Mouse (Mus musculus) C3H10T1/2 (cell line): ENCODE measurements around the gene 1700069L16Rik. TPM values are rescaled to one million over a fixed set of nuclear protein-coding genes. Genes with fewer than 3 reads are reported as not detected.

Experiments
- polyA plus RNA-seq, 2 experiments: library from polyadenylated mRNA; unstranded; fragments of >200 nt; fragmentation: generic; extraction: Trizol; gene quantifications; one replicate each; pipeline ENCODE4 v1.2.1; 2012; ENCODE audit warnings: missing spikeins in 2 of 2

Gene 1700069L16Rik
- polyA plus RNA-seq: not detected

DNA sequence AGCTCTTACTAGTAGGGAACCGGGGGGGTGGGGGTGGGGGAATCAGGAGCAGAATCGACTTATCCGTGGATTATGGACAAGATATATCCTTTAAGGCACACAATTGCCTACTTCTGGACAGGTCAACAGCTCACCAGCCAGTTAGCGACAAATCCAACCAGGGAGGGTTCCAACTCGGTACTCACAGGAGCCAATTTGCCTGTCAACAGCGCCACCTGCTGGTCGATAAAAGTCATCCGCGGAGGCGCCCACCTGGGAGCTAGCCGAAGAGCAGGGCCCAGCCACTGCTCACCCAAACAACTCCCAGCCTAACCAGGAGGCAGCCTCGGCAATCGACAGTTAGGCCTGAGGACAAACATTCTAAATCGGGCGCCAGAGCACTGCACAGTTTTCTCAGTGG lies at the start of gene 1700069L16Rik:
Gene 1700069L16Rik (minus strand): TSS at position 327 of the 400 bp plus-strand sequence.

DNA sequence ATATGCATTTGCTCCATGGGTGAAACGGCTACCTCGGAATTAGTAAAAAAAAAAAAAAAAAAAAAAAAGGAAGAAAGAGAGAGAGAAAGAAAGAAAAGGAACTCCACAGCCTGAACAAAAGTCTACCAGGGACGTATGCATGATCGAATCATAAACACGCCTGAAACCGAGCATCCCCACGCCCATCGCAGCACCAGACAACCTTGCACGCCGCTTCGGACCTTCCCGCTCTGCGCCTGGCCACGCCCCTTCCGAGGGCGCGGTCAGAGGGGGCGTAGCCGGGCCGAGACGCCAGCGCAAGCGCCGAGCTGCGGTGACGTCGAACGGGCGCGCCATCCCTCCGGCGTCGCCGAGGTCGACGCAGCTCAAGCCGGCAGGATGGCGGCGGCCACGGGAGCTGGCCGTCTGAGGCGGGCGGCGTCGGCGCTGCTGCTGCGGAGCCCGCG lies 47.9 kb upstream of the 1700069L16Rik start, which contains the start of the genes Sart3 and Iscu:
Gene Sart3 (minus strand): TSS at position 61 of the 446 bp plus-strand sequence.
Gene Iscu (plus strand): TSS at position 299 of the 446 bp plus-strand sequence.

DNA sequence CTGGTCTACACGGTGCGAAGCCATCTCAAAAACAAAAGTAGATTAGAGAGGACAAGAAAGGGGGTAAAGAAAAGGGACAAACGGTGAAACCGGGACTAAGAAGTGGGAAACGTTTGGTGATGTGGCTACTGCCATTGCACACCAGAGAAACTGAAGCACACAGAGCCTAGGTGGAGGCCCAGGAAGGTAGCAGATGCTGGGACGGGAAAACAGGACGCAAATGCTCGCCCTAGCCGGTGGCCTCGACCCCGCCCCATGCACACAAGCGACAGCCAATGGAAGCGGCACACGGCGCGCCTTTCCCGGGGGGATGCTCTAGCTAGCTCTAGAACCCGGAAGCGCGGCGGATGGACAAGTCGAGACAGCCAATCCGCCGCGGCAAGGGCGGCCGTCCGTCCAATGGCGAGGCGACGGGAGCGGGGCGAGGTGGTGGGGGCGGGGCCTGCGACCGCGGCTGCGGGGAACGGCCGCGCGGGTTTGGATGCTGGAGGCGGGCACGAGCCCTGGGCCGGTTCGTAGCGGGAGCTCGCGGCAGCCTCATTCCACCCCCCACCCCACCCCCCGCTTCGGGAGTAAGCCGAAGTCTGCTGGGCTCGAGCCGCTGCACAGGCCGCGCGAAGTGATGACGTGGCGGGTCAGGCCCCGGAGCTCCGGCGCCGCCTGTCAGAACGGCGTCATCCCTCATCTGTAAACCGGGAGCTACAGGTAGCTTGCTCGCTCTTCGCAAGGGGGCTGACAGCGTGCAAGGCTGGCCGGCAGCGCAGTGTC lies 11.0 kb upstream of the 1700069L16Rik start, which contains the start of gene Ficd:
Gene Ficd (plus strand): TSS at position 459 of the 768 bp plus-strand sequence.

DNA sequence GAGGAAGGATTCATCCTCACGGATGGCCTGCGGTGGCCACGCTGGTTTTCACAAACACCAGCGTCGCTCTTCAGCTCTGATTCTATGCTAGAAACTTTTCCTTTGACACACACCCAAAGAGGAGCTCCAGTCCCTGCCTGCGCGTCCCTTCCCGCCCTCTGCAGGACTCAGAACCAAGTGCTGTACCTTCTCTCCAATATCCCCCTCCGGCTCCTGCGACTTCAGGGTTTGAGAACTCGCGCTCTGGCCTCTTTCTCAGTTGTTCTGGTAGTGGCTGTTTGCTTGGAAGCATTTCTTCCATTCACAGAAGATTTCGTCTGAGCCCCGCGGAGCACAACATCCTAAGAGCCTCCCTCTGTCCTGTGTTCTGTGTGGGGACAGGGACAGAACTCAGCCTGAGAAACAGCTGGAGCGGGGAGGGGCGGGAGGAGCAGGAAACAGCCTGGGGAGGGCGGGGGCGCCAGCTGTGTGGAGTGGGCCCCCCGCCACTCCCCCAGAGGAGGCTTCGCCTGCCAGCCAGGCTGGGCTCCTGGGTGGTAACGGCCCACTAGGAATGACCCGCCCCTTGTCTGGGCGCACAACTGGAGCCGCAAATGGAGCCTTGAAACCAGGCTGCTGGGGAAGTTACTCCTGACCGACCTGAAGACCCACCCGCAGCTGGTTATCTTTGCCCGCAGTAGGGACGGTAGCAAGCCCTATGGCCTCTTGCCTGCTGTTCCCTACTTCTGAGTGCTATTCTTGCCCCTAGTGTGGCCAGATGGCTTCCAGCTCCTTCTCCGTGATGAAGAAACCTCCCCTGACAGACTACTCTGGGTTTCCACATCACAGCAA lies 74.3 kb downstream of the 1700069L16Rik start, which contains the start of gene Cmklr1:
Gene Cmklr1 (minus strand): TSS at position 392 of the 831 bp plus-strand sequence.

Other genes with a start within 250 kb of the 1700069L16Rik start
- under 1 TPM in 1 of 2 experiments, not detected in 1; 0.13 TPM for gene Wscd2, start 234.4 kb downstream of the 1700069L16Rik start, polyA plus RNA-seq
- gene Cmklr1, start 74.3 kb downstream of the 1700069L16Rik start, polyA plus RNA-seq: 10 to 100 TPM in 1 of 2 experiments, 1 to 10 TPM in 1; 2.7 to 12.4 TPM
- gene Ficd, start 11.0 kb upstream of the 1700069L16Rik start, polyA plus RNA-seq: 1 to 10 TPM in 1 of 2 experiments, under 1 TPM in 1; 0.92 to 4.2 TPM
- 10 to 100 TPM; 16.2 to 23.0 TPM for gene Sart3, start 47.7 kb upstream of the 1700069L16Rik start, polyA plus RNA-seq
- gene Iscu, start 48.0 kb upstream of the 1700069L16Rik start, polyA plus RNA-seq: 100 to 1,000 TPM in 1 of 2 experiments, 10 to 100 TPM in 1; 55.5 to 104 TPM
- 10 to 100 TPM in 1 of 2 experiments, 1 to 10 TPM in 1; 8.0 to 30.4 TPM for gene Tmem119, start 75.7 kb upstream of the 1700069L16Rik start, polyA plus RNA-seq
- gene Selplg, start 107.9 kb upstream of the 1700069L16Rik start, polyA plus RNA-seq: not detected
- gene Coro1c, start 184.0 kb upstream of the 1700069L16Rik start, polyA plus RNA-seq: 10 to 100 TPM; 25.0 to 48.5 TPM